Mouse (Mus musculus): ENCODE measurements around the gene Hmmr. TPM values are rescaled to one million over a fixed set of nuclear protein-coding genes. Genes with fewer than 3 reads are reported as not detected.
A peak's percentile ranks its signal among the peaks of the same experiment; 100 is the strongest.
"Not testable (repeated sequence)": the region's sequence is repeated elsewhere in the genome, so short reads cannot be mapped to it uniquely, and the experiment has no call there.

Gene Hmmr
- polyA plus RNA-seq, 1 experiment: not detected

DNA sequence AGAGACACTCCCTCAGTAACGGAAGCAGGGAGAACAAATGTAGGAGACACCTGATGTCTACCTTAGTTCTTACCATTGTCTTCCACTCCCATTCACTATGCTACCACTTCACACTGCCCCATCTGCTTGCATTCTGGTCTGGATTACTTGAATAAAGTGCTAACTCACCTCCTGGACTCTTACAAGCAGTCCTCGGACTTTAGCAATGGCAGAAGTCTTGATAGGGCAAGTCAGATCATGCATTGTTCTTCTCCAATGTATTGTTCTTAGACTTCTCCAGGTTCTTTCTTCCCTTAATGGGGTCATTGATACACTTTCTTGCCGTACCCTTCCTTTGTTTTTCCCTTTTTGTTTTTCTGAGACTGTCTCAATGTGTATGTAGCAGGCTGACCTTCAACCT, 4.1 kb upstream of the Hmmr start:
- Histone ChIP-seq H3K4me1 (ENCODE audit: control insufficient read depth, insufficient read depth, insufficient read length, low read length) (no peaks in the 10 kb centered on the region), H3K4me3 (ENCODE audit: insufficient read depth, low read depth, low read length) (no peak overlapping the region), H3K27ac (replicated peaks; ENCODE audit: low read depth, low read length) (no peak overlapping the region)

DNA sequence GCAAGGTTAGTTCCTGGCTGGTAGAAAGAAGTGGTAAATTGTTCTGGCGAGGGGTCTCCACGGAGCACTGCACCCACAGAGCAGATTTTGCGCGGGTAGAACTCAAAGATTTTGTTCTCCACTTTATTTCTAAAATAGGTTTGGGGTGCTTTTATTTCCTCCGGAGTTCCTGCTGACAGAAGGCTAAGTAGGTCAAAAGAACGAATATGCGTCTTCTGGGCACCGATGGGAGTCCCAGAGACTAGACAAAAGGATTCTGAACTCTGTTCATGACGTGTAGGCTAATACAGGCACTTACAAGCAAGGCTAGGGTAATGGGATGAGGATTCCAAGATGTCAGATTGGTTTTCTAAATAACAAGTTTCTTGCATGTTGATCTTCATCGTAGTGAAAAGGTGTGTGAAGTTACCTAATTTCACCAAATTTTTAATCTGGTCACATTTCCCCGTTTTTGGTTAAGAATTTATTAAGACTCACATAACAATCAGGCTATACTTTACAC, 1.1 kb upstream of the Hmmr start:
- Histone ChIP-seq H3K4me1 (ENCODE audit: control insufficient read depth, insufficient read depth, insufficient read length, low read length) (no peaks in the 10 kb centered on the region), H3K27ac (replicated peaks; ENCODE audit: low read depth, low read length) (peak overlapping the region; percentile 7; the same call in 1 of the 2 replicates), H3K4me3 (ENCODE audit: insufficient read depth, low read depth, low read length) (peak overlapping the region; percentile 92)

DNA sequence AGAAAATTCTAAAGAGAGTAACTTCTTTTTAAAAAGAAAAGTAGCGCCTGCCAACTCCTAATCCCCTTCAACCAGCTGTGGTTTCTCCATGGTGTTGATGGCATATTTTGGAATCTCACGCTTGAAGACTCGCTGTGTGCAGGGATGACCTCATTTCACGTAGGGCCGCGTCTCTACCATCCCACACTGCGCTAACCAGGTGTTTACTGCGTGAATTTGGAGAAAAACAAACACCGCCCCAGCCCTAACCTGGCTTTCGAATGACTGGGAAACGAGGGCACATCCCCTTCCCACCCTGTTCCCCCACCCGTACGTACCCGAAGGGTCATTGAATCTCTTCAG, 254 bp downstream of the Hmmr start:
- H3K4me3 ChIP-seq (ENCODE audit: insufficient read depth, low read depth, low read length): 0 out of 2 replicates have a peak overlapping the region, but pooled peaks have one; percentile 4
- H3K27ac ChIP-seq (replicated peaks; ENCODE audit: low read depth, low read length): no peak overlapping the region
- no peaks in the 10 kb centered on the region for H3K4me1 ChIP-seq (ENCODE audit: control insufficient read depth, insufficient read depth, insufficient read length, low read length)

DNA sequence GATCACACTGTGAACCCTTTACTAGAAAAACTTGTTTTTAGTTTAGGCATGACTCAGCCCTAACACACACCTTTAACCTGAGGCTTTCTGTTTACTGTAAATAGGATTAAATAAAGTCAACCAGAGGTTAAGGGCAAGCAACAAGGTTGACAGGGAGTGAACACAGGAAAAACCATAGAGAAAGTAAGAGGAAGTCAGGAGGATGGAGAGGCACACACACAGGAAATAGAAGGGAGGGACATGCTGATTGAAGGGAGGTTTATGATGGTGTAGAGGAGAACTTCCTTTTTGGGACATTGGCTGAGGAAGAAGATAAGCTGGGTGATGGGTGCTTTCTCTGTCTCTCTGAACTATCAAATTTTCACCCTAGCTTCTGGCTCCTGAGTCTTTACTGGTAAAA, 14.9 kb downstream of the Hmmr start:
- Histone ChIP-seq H3K4me3 (ENCODE audit: insufficient read depth, low read depth, low read length) (no peak overlapping the region), H3K4me1 (ENCODE audit: control insufficient read depth, insufficient read depth, insufficient read length, low read length) (no peaks in the 10 kb centered on the region), H3K27ac (replicated peaks; ENCODE audit: low read depth, low read length) (no peak overlapping the region)

DNA sequence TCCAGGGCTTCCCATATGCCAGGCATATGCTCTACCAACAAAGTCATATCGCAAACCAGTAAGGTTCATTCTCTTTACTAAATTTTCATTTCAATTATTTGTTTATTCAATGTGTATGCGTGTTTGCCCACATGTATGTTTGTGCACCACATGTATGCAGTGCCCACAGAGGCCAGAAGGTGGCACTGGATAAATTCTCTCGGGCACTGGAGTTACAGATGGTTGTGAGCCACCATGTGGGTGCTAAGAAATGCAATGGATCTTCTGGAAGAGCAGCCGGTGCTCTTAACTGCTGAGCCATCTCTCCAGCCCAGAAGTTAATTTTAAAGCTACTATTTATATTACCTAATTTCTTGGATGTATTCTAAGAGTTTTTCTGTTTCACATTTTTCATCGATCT, 17.7 kb downstream of the Hmmr start:
- H3K4me1 ChIP-seq (ENCODE audit: control insufficient read depth, insufficient read depth, insufficient read length, low read length): no peaks in the 10 kb centered on the region
- no peak overlapping the region for H3K27ac ChIP-seq (replicated peaks; ENCODE audit: low read depth, low read length)
- H3K4me3 ChIP-seq (ENCODE audit: insufficient read depth, low read depth, low read length): no peak overlapping the region

DNA sequence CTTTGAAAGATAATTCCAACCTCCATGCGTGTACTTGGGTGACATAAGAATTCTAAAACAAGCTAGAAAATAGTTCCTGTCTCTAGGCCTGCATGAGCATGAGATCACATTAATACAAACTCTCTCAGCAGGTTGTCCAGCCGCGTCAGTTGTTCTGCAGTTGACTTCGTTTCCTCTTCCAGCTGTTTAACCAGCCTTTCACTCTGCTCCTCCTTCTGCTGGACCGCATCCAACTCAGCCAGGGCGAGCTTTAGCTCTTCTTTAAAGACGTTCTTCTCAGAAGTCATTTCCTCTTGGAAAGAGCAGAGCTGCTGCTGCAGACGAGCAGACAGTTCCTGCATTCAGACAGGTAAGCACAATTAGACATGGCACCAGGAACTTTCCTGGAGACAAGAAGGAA, 19.4 kb downstream of the Hmmr start:
- no peaks in the 10 kb centered on the region for H3K4me1 ChIP-seq (ENCODE audit: control insufficient read depth, insufficient read depth, insufficient read length, low read length)
- no peak overlapping the region for H3K4me3 ChIP-seq (ENCODE audit: insufficient read depth, low read depth, low read length)
- H3K27ac ChIP-seq (replicated peaks; ENCODE audit: low read depth, low read length): no peak overlapping the region

DNA sequence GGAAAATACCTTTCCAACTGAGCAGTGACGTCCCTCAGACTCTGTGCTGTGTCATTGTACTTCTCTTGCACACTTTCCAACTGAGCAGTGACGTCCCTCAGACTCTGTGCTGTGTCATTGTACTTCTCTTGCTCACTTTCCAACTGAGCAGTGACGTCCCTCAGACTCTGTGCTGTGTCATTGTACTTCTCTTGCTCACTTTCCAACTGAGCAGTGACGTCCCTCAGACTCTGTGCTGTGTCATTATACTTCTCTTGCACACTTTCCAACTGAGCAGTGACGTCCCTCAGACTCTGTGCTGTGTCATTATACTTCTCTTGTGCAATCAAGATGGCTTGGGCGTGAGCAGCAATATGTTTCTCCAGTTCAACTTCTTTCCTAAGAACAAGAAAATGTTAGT, 23.3 kb downstream of the Hmmr start:
- H3K27ac ChIP-seq (replicated peaks; ENCODE audit: low read depth, low read length); H3K4me1 ChIP-seq (ENCODE audit: control insufficient read depth, insufficient read depth, insufficient read length, low read length); H3K4me3 ChIP-seq (ENCODE audit: insufficient read depth, low read depth, low read length): not testable (repeated sequence)

DNA sequence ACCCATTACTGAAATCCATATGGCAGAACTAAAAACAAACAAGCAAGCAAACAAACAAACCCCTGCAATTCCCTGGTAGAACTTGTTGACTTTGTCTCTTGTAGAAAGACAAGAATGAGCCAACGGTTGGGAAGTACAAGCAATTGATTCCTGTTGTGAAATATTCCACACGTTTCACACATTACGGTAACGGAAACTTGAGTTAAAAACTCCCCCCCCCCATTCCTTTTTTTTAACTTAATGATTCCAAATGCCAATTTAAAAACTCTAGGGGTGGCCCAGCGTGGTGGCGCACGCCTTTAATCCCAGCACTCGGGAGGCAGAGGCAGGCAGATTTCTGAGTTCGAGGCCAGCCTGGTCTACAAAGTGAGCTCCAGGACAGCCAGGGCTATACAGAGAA, 38.1 kb downstream of the Hmmr start, which contains the start of gene Mat2b:
TSS of gene Mat2b (minus strand) at position 101 of the 400 bp plus-strand sequence.
- Histone ChIP-seq H3K4me1 (ENCODE audit: control insufficient read depth, insufficient read depth, insufficient read length, low read length) (peaks cover 9% of the 10 kb centered on the region), H3K4me3 (ENCODE audit: insufficient read depth, low read depth, low read length) (peak within 1 kb of the TSS; percentile 81), H3K27ac (replicated peaks; ENCODE audit: low read depth, low read length) (peak within 1 kb of the TSS; percentile 96)

DNA sequence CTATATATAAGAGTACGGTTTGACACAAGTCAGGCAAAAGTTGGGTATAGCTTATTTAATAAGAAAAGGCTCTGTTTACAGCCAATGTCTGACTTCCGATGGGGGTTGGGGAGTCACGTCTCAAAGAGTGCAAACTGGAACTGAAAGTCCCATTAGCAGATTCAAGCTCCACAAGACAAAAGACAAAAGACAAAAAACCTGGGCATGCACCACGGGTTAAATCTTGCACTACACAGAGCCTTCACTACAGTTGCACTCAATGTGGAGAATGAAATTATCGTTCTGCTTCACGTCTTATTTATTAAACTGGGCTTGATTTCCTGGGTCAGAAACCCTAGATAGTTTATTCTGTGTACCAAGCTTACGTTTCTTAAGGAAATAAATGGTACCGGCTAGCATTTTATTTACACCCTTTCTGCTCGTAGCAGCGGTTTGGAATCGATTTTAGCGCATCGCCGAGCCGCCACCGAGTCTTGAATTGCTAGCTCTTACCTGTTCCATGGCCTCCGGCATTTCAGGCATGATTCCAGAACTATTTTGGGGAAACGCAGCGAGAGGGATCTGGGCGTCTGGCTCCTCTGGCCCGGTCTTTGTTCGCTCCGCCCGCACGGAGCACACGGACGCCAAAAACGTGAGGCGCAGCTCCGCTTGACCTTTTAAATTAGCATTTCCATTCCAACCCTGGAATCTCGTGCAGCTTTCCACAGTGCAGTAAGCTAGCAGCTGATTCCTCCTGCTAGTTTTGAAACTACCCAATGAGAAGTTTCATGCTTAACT, 38.7 kb downstream of the Hmmr start:
- Histone ChIP-seq H3K4me1 (ENCODE audit: control insufficient read depth, insufficient read depth, insufficient read length, low read length) (peaks cover 15% of the 10 kb centered on the region), H3K4me3 (ENCODE audit: insufficient read depth, low read depth, low read length) (peak overlapping the region; percentile 81), H3K27ac (replicated peaks; ENCODE audit: low read depth, low read length) (peak overlapping the region; percentile 96)

DNA sequence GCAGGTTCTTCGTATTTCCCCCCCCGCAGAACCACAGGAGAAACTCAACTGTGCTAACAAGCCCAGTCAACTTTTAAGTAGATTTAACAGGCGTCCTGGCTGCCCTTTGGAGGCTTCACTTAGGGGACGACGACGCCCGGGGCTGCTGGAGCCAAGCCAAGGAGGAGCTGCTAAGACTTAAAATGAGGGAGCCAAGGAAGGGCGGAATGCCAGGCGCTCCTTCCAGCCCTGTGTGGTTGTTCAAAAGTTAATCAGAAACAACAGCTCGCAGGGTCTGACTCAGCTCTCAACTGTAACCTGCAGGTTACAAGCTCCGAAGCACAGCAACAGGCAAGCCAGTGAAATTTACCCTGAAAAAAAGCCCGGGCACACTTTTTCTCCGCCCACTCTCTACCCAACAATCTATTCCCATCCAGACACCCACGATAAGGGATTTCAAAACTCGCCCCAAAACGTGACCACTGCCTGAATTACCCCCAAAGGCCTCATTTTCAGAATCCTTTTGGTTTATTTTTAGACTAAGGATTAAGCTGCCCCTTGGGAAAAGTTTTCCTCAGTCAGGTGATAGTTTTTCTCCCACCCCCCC, 39.8 kb downstream of the Hmmr start:
- Histone ChIP-seq H3K27ac (replicated peaks; ENCODE audit: low read depth, low read length) (peak overlapping the region; percentile 48), H3K4me1 (ENCODE audit: control insufficient read depth, insufficient read depth, insufficient read length, low read length) (peaks cover 15% of the 10 kb centered on the region), H3K4me3 (ENCODE audit: insufficient read depth, low read depth, low read length) (peak overlapping the region; percentile 53)

DNA sequence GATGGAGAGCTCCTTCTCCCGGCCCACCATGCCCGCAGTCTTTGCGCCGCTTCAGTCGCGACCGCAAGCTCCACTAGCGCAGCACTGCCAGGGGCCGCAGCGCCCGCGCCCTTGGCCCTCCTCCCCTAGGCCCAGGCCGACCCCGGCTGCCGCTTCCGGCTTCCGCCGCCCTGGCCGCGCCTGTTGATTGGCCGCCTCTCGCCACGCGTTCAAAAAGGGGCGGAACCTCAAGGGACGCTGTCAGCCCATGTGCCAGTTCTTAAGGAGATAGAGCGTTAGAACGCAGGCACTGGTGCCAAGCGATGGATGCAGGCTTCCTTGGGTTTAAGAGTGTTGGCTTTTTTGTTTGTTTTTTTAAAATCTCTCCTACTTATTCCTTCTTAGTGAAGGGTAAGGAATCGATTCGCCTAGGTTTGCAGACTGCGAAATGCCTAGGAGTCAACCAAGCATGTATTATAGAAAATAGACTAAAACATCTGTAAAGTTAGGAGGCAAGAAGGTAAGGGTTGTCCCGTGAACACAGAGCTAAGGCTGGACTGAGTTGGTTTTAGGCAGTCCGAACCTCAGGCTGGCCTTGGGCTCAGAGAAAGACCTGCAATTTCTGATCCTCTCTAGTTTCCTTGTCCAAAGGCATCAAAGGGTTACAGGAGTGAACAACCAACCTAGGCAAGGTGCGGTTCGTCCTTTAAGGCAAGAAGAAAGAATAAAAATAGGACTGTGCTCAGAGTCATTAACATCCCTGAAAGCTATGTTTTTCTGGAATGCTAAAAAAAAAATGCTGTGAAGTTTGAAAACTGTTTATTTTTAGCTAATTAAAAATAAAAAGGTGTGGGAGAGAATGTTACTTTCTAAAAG, 40.5 kb downstream of the Hmmr start:
- Histone ChIP-seq H3K4me1 (ENCODE audit: control insufficient read depth, insufficient read depth, insufficient read length, low read length) (peaks cover 15% of the 10 kb centered on the region), H3K27ac (replicated peaks; ENCODE audit: low read depth, low read length) (peak overlapping the region; percentile 83), H3K4me3 (ENCODE audit: insufficient read depth, low read depth, low read length) (peak overlapping the region; percentile 98)

DNA sequence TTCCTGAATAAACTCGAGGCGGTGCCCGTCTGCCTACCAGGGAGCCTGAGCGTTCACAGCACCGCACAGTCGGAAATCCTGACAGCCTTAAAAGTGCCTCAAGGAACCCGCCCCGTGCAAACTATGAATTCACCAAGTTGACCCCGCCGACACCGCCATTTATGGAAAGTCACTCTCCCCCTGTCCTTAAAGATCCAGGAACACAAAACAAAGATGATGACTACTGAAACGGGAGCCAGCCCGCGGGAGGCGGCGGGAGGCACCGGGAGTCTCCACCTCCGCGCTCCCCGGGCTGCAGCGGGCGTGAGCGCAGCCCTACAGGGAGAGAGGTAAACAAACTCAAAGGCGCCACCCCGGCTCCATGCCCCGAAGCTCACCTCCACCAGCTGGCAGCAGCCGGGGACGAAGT, 41.1 kb downstream of the Hmmr start:
- H3K27ac ChIP-seq (replicated peaks; ENCODE audit: low read depth, low read length): peak overlapping the region; percentile 83
- H3K4me1 ChIP-seq (ENCODE audit: control insufficient read depth, insufficient read depth, insufficient read length, low read length): peaks cover 15% of the 10 kb centered on the region
- H3K4me3 ChIP-seq (ENCODE audit: insufficient read depth, low read depth, low read length): peak overlapping the region; percentile 98

DNA sequence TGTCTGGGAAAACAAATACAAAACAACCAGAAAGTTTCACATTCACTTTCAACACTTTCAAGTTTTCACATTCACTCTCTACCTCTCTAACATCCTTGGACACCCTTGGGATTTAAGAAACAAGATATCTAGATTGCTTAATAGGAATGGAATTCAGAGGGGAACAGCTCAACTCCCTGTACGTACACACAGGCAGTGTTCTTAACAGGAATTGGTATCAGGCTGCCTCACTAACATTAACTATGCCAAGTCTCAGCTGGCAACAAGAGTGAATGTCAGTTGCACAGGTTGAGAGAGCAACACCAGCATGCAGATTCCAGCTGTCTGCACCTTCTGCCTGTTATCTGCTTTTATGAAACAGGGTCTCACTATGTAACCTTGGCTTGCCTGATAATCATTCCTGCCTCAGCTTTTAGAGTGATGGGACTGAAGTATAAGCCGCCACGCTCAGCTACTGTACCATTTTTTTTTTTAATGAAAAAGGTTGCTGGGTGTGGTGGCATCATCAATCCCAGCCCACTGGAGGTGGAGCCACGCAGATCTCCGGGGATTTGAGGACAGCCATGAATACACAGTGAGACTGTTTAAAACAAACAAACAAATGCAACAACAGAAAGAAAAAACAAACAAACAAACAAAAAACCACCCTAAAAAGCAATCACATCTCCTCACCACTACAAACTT, 42.6 kb downstream of the Hmmr start:
- Histone ChIP-seq H3K4me1 (ENCODE audit: control insufficient read depth, insufficient read depth, insufficient read length, low read length) (peaks cover 15% of the 10 kb centered on the region), H3K4me3 (ENCODE audit: insufficient read depth, low read depth, low read length) (0 out of 2 replicates have a peak overlapping the region, but pooled peaks have one; percentile 28), H3K27ac (replicated peaks; ENCODE audit: low read depth, low read length) (no peak overlapping the region)

DNA sequence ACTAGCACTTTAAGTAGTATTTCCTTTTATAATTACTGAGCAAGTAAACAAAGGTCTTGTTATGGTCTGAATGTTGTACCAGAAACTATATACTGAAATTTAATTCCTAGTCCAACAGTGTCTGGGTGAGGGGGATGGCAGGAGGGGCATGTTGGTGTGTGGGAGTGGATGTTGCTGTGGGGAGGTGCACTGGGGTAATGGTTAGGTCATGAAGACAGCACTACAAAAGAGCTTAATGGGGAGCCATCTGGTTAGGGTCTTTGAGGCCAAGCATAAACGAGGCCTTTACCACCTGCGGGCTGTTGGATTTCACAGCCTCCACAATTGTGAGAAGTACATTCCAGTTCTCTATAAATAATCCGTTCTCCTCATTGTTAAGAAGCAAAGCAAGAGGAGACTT, 49.9 kb downstream of the Hmmr start:
- Histone ChIP-seq H3K27ac (replicated peaks; ENCODE audit: low read depth, low read length) (no peak overlapping the region), H3K4me1 (ENCODE audit: control insufficient read depth, insufficient read depth, insufficient read length, low read length) (no peaks in the 10 kb centered on the region)

DNA sequence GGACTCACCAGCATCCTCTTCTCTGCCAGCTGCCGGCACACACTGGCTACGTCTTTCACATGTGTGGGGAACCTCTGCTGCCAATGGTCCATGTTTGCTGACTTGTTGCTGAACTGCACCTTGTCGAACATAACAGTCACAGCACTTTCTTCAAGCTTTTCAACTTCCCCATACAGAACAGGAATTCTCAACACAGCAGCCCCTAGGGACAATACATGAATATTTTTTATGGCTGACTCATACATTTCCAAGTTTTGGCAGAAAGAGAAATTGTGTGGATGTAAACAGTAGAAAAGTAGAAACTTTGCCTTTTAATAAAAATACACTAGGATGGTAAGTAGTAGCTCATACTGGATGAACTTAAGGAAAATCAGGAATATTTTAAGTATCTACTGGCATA, 50.8 kb downstream of the Hmmr start:
- no peak overlapping the region for H3K4me3 ChIP-seq (ENCODE audit: insufficient read depth, low read depth, low read length)
- no peak overlapping the region for H3K27ac ChIP-seq (replicated peaks; ENCODE audit: low read depth, low read length)
- H3K4me1 ChIP-seq (ENCODE audit: control insufficient read depth, insufficient read depth, insufficient read length, low read length): no peaks in the 10 kb centered on the region

More for the DNA sequence above, 49.9 kb downstream of the Hmmr start:
- H3K4me3 ChIP-seq (ENCODE audit: insufficient read depth, low read depth, low read length): no peak overlapping the region

All from brown adipose tissue, adult 24 weeks (tissue).